Mouse (Mus musculus) embryo, embryonic 11.5 days (tissue): ENCODE results near the gene Igsf1.

Experiments used
- DNase-seq: peaks from one replicate; pipeline ENCODE4 v3.0.0-alpha.2; 2012; ENCODE audit warnings: low read depth, low spot score

Igsf1 gene

GRCm38 (mm10) chrX:49797213-49798019 is at the start of gene Igsf1:
Gene Igsf1 (minus strand): TSS chrX:49797749.
- DNase-seq = peak; percentile 34

- no peak for DNase-seq
Measured at GRCm38 (mm10) chrX:49770828-49771227, 26.7 kb downstream of the Igsf1 start.

- no peak for DNase-seq
Measured at GRCm38 (mm10) chrX:49745192-49745591, 52.4 kb downstream of the Igsf1 start.

- no peak for DNase-seq
Measured at GRCm38 (mm10) chrX:49734959-49735358, 62.6 kb downstream of the Igsf1 start, which contains the start of gene Olfr1321. Gene Olfr1321 (minus strand): TSS chrX:49735059.
